Mouse (Mus musculus) spleen, postnatal 14 days (tissue): ENCODE data around the gene 4922502D21Rik.
A peak's percentile ranks its signal among the peaks of the same experiment; 100 is the strongest.

ENCODE experiments used
- DNase-seq, 2 experiments: peaks; one replicate each; pipeline ENCODE4 v3.0.0; 2021 to 2022; ENCODE audit warnings: low spot score in 2 of 2

4922502D21Rik gene

GRCm38 (mm10) chr6:129312499-129312898, 19.1 kb downstream of the 4922502D21Rik start:
- DNase-seq = no peak

- DNase-seq = no peak
These were observed 27.4 kb downstream of the 4922502D21Rik start for GRCm38 (mm10) chr6:129304180-129304579.

- DNase-seq = no peak
These were observed 42.9 kb downstream of the 4922502D21Rik start for GRCm38 (mm10) chr6:129288708-129289107.

GRCm38 (mm10) chr6:129284384-129285104, 47.1 kb downstream of the 4922502D21Rik start:
- DNase-seq = peak; percentile 14 to 20

GRCm38 (mm10) chr6:129283271-129283670, 48.3 kb downstream of the 4922502D21Rik start:
- DNase-seq = no peak

- DNase-seq = no peak
These were observed 55.1 kb downstream of the 4922502D21Rik start for GRCm38 (mm10) chr6:129276483-129276882.

GRCm38 (mm10) chr6:129275624-129276203, 55.9 kb downstream of the 4922502D21Rik start:
- DNase-seq = no peak

- peak; percentile 11 to 41 for DNase-seq
These were observed 56.4 kb downstream of the 4922502D21Rik start, which contains the start of gene Cd69 for GRCm38 (mm10) chr6:129275220-129275619. Cd69 (minus strand) TSS chr6:129275436.

- no peak for DNase-seq
These were observed 57.1 kb downstream of the 4922502D21Rik start for GRCm38 (mm10) chr6:129274476-129274875.

- no peak for DNase-seq
These were observed 57.9 kb downstream of the 4922502D21Rik start for GRCm38 (mm10) chr6:129273662-129274061.
